Mouse (Mus musculus): ENCODE data around the gene Hexim2. TPM values are rescaled to one million over a fixed set of nuclear protein-coding genes. Genes with fewer than 3 reads are reported as not detected.
A peak's percentile ranks its signal among the peaks of the same experiment; 100 is the strongest.

Gene Hexim2
- polyA plus RNA-seq, 1 experiment from 2014 or later, result 24.2 TPM

DNA sequence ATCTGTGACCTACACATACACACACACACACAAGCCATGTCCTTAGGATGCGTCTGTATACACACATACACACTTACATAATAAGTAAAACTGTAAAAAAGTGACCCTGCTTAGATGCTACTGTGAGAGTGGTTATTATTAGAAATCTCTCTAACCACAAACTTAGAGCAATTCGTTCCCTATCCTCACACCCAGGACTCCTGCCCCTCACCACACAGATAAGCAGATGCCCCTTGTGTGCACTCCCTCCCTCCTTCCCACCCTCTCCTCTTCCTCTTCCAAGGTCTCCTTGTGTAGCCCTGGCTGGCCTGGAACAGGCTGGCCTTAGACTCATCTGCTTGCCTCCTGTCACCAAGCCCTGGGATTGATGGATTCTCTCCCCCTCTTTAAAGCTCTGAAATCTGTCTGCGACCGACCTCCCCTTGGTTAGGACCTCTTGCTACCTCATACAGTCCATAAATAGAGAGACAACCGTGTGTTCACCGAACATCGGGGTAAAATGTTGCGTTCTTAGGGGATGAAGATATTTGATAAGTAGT, 3.9 kb downstream of the Hexim2 start:
- ATAC-seq (ENCODE audit: low FRiP score), result no peak

DNA sequence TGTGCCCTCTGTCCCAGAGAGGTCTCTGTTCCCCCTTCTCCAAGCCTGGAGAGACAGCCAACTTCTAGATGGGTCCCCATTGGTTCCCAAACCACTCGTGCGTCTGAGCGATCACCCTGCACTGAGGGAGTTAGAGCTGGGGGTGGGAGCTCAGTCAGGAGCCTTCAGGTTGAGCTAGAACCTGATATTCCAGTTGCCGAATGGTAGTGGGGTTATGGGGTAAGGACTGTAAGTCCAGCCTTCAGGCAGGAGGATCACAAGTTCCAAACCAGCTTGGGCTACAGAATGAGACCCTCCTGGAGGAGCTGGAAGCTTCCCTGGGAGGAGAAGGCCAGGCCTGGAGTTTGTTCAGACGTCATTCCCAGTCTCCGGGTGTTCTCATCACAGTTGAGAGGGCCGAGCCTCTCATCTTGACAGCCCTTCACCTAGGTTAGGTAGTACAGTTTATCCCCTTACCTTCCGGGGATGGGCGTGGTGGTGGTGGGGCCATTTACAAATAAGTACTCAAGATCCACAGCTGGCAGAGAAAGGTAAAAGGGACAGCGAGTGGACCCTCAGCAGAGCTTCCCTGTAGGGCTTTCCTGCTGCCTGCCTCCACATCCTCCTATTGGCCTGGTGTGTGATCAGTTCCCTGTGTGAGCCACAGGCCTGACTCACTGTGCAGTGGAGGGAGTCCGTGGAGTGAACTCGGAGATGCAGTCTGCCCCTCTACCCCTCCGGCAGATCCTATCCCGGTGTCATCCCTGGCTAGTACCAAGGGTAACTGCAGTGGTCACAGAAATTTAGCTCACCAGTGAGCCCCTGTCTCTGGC, 7.9 kb downstream of the Hexim2 start:
- Histone ChIP-seq H3K27me3 (ENCODE audit: control insufficient read depth, insufficient read depth, low read length) (no peaks in the 10 kb centered on the region), H3K9me3 (ENCODE audit: control insufficient read depth, low read length) (no peaks in the 10 kb centered on the region), H3K36me3 (replicated peaks; ENCODE audit: control insufficient read depth, insufficient read depth) (peaks cover 19% of the 10 kb centered on the region), H3K4me2 (replicated peaks) (no peak overlapping the region), H3K4me1 (replicated peaks; ENCODE audit: control insufficient read depth, insufficient read depth, low read length) (peaks cover 33% of the 10 kb centered on the region), H3K4me3 (replicated peaks; ENCODE audit: low read length) (no peak overlapping the region), H3K27ac (peak overlapping the region; percentile 51; the same call in 1 of the 2 replicates), H3K9ac (no peak overlapping the region)
- WGBS, result 88% methylated on average over 14 of the region's 14 CpGs
- DNase-seq (ENCODE audit: low spot score) (no peak), ATAC-seq (ENCODE audit: low FRiP score) (no peak)

More for the DNA sequence above, 3.9 kb downstream of the Hexim2 start:
- H3K9me3 ChIP-seq (ENCODE audit: control insufficient read depth, low read length), result no peaks in the 10 kb centered on the region
- peaks cover 19% of the 10 kb centered on the region for H3K36me3 ChIP-seq (replicated peaks; ENCODE audit: control insufficient read depth, insufficient read depth)
- no peak overlapping the region for H3K4me2 ChIP-seq (replicated peaks)
- H3K9ac ChIP-seq, result no peak overlapping the region
- WGBS, result 91% methylated on average over 8 of the region's 8 CpGs
- H3K4me3 ChIP-seq (replicated peaks; ENCODE audit: low read length), result no peak overlapping the region
- H3K27me3 ChIP-seq (ENCODE audit: control insufficient read depth, insufficient read depth, low read length), result no peaks in the 10 kb centered on the region
- DNase-seq (ENCODE audit: low spot score), result no peak
- no peak overlapping the region for H3K27ac ChIP-seq
- H3K4me1 ChIP-seq (replicated peaks; ENCODE audit: control insufficient read depth, insufficient read depth, low read length), result peaks cover 29% of the 10 kb centered on the region

DNA sequence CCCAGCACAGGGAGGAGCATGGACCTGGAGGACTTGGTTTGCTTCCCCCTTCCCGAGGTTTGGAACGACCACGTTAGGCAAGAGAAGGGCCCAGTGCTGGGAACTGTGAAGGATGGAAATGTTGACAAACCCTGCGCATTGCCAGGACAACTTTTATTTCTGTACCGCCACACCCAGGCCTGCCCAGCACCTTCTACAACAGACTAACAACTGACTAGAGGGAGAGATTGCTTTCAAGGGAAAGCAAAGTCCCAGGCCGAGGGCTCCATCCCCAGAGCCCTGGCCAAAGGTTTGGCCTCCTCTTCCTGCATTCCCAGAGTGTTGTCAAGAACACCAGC, 8.5 kb downstream of the Hexim2 start:
- Histone ChIP-seq H3K4me3 (replicated peaks; ENCODE audit: low read length) (no peak overlapping the region), H3K36me3 (replicated peaks; ENCODE audit: control insufficient read depth, insufficient read depth) (peaks cover 19% of the 10 kb centered on the region), H3K27me3 (ENCODE audit: control insufficient read depth, insufficient read depth, low read length) (no peaks in the 10 kb centered on the region), H3K4me1 (replicated peaks; ENCODE audit: control insufficient read depth, insufficient read depth, low read length) (peaks cover 28% of the 10 kb centered on the region), H3K9ac (peak overlapping the region; percentile 6; the same call in 1 of the 2 replicates), H3K4me2 (replicated peaks) (no peak overlapping the region), H3K9me3 (ENCODE audit: control insufficient read depth, low read length) (no peaks in the 10 kb centered on the region), H3K27ac (peak overlapping the region; percentile 51; the same call in 1 of the 2 replicates)
- 60% methylated on average over 6 of the region's 6 CpGs for WGBS
- no peak for DNase-seq (ENCODE audit: low spot score)
- no peak for ATAC-seq (ENCODE audit: low FRiP score)

DNA sequence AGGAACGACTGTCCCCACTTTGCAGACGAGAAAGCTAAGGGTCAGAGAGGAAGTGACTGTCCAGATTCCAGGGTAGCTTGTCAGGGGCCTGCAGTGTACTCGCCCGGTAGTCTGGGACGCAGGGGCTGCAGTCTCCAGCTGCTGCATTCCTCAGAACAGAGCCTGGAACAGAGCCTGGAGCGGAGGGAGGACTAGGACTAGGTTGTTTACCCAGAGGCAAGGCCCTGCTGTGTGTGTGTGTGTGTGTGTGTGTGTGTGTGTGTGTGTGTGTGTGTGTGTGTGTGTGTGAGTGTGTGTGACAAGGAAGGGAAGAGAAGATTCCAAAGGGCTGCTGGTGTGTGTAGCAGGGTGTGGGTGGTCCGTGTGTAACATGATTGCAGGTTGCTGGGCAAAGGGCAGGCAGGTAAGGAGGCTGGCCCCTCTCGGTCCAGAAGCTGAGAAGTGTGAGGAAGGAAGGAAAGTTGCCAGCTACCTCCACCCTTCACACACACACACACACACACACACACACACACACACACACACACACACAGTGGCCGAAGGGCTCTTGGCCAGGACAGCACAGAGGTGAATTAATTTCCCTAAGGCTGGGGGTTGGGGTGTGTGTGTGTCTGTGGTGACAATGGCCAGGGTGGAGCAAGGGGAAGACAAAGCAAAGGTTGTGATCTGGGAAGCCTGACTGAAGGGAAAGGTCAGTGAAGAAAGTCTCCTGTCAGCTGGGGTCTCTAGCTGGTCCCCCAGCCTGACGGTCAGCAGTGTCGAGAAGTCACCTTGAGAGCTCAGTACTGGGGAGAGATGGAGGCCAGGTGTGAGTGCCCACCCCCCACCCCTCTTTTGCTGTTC, 9.1 kb downstream of the Hexim2 start:
- Histone ChIP-seq H3K9me3 (ENCODE audit: control insufficient read depth, low read length) (no peaks in the 10 kb centered on the region), H3K9ac (peak overlapping the region; percentile 6; the same call in 1 of the 2 replicates), H3K4me3 (replicated peaks; ENCODE audit: low read length) (no peak overlapping the region), H3K27ac (peak overlapping the region; percentile 73), H3K4me2 (replicated peaks) (peak overlapping the region; percentile 61; the same call in 1 of the 2 replicates), H3K4me1 (replicated peaks; ENCODE audit: control insufficient read depth, insufficient read depth, low read length) (peaks cover 24% of the 10 kb centered on the region), H3K27me3 (ENCODE audit: control insufficient read depth, insufficient read depth, low read length) (no peaks in the 10 kb centered on the region), H3K36me3 (replicated peaks; ENCODE audit: control insufficient read depth, insufficient read depth) (peaks cover 19% of the 10 kb centered on the region)
- DNase-seq (ENCODE audit: low spot score) (no peak), ATAC-seq (ENCODE audit: low FRiP score) (no peak)
- WGBS, result 23% methylated on average over 11 of the region's 11 CpGs

DNA sequence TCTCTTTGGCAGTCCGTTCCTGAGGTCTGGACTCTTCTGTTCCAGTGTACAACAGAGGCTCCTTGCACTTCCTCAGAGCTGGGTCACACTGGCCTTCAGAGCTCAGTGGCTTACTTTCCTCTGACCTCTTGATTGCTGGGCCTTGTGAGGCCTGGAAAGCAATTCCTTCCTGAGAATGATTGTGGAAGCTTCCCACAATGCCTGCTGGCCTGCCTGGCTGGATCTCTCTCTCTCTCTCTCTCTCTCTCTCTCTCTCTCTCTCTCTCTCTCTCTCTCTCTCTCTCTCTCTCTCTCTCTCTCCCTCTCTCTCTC, 9.7 kb downstream of the Hexim2 start:
- Histone ChIP-seq H3K4me2 (replicated peaks) (peak overlapping the region; percentile 61), H3K4me3 (replicated peaks; ENCODE audit: low read length) (no peak overlapping the region), H3K36me3 (replicated peaks; ENCODE audit: control insufficient read depth, insufficient read depth) (peaks cover 19% of the 10 kb centered on the region), H3K9me3 (ENCODE audit: control insufficient read depth, low read length) (no peaks in the 10 kb centered on the region), H3K9ac (no peak overlapping the region), H3K27me3 (ENCODE audit: control insufficient read depth, insufficient read depth, low read length) (no peaks in the 10 kb centered on the region), H3K4me1 (replicated peaks; ENCODE audit: control insufficient read depth, insufficient read depth, low read length) (peaks cover 24% of the 10 kb centered on the region), H3K27ac (peak overlapping the region; percentile 92)
- WGBS, result 17% methylated on average over 1 of the region's 1 CpGs
- ATAC-seq (ENCODE audit: low FRiP score), result no peak
- no peak for DNase-seq (ENCODE audit: low spot score)

DNA sequence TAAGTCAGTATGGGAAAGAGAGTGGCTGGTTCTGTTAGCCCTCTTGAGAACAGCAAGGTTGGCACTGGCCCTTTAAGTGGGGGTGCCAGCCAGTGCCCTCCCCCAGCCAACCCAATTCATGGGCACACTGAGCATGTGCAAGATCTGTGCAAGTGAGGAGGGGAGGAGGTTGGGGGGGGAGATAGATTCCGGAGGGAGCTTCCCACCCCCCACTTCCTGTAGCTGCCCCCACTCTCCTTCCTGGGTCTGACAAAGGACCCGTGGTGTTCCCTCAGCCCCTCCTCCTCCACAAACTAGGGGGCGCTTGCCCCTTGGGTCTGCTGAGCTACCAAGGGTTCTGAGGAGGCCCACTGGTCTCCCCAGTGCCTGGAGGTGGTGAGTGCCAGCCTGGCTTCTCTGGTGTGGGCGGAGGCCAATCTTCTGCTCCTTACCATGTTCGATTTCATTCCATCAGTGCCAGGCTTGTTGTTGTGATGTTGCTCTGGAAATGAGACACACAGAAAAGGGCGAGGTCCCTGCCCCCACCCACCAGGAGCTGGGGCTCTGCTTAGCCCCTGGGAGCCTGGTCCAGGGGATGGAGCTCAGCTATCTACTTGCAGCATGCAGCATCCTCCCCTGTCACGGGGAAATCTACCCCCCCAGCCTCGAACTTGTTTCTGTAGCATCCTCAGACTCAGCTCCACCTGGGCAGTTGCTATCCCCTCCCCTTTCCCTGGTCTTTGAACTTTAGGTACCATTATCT, 10.4 kb downstream of the Hexim2 start:
- peak overlapping the region; percentile 92 for H3K27ac ChIP-seq
- peak overlapping the region; percentile 25 for H3K4me3 ChIP-seq (replicated peaks; ENCODE audit: low read length)
- peak; percentile 93 for ATAC-seq (ENCODE audit: low FRiP score)
- peak; percentile 80 for DNase-seq (ENCODE audit: low spot score)
- H3K4me1 ChIP-seq (replicated peaks; ENCODE audit: control insufficient read depth, insufficient read depth, low read length), result peaks cover 24% of the 10 kb centered on the region
- peak overlapping the region; percentile 58 for H3K9ac ChIP-seq
- no peaks in the 10 kb centered on the region for H3K27me3 ChIP-seq (ENCODE audit: control insufficient read depth, insufficient read depth, low read length)
- H3K36me3 ChIP-seq (replicated peaks; ENCODE audit: control insufficient read depth, insufficient read depth), result peaks cover 19% of the 10 kb centered on the region
- no peaks in the 10 kb centered on the region for H3K9me3 ChIP-seq (ENCODE audit: control insufficient read depth, low read length)
- WGBS, result 20% methylated on average over 8 of the region's 8 CpGs
- peak overlapping the region; percentile 61 for H3K4me2 ChIP-seq (replicated peaks)

DNA sequence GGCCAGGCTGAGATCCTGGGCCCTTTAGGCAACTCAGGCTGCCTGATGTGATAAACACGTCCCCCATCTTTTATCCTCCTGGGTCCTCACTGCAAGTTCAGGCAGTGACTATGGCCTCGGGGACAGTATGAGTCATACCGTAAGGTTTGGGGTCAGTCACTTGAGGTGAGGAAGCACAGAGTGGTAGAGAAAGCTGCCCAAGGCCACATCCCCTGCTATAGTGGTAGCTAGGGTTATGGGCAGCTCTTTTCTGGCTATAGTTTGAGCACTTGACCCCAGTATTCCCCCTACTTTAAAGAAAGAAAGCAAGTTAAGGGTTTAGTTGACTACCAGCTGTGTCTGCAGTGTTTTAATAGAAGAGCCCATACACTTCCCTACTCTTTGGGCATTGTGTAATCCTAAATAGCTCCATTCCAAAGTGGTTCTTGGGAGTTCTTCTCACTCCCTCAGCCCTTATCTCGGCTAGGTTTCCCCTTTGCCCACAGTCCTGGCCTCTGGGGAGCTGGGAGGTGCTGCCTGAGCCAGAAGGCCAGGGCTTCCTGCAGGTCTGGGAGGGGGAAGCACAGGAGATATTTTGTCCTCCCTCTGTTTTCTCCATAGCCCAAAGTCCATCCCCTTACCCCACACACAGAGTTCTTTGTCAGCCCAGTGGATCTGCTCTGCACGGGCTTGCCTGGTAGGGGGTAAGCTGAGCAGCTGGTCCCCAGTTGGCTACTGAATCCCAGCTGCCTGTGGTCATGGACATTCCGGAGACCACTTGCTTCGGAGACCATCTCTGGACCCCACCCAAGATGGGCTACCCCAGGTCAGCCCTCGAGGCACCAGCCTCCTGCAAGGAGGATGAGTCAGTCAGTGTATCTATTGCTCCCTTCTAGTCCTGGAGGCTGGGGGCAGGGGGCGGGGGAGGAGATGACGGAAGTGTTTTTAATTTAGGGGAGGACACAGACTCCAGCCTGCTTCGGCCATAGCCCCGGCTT, 12.4 kb downstream of the Hexim2 start:
- Histone ChIP-seq H3K9ac (no peak overlapping the region), H3K4me3 (replicated peaks; ENCODE audit: low read length) (no peak overlapping the region), H3K36me3 (replicated peaks; ENCODE audit: control insufficient read depth, insufficient read depth) (peaks cover 7% of the 10 kb centered on the region), H3K4me2 (replicated peaks) (no peak overlapping the region), H3K4me1 (replicated peaks; ENCODE audit: control insufficient read depth, insufficient read depth, low read length) (peaks cover 24% of the 10 kb centered on the region), H3K27me3 (ENCODE audit: control insufficient read depth, insufficient read depth, low read length) (no peaks in the 10 kb centered on the region), H3K9me3 (ENCODE audit: control insufficient read depth, low read length) (no peaks in the 10 kb centered on the region), H3K27ac (no peak overlapping the region)
- no peak for DNase-seq (ENCODE audit: low spot score)
- ATAC-seq (ENCODE audit: low FRiP score), result no peak
- 37% methylated on average over 12 of the region's 12 CpGs for WGBS

DNA sequence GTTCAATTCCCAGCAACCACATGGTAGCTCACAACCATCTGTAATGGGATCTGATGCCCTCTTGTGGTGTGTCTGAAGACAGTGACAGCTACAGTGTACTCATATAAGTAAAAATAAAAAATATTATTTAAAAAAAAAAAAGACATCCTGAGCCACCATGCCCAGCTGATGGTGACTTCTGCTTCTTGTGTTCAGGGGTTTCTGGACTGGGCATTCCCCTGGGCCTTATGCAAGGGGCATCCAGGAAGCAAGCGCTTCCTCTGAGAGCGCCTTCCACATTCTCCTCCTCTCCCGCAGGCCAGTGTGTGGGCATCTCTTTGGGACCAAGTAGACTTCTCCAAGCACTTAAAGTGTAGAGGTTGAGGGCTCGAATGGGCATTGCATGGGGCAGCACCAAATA, 14.2 kb downstream of the Hexim2 start:
- 88% methylated on average over 4 of the region's 4 CpGs for WGBS
- Histone ChIP-seq H3K4me1 (replicated peaks; ENCODE audit: control insufficient read depth, insufficient read depth, low read length) (peaks cover 22% of the 10 kb centered on the region), H3K36me3 (replicated peaks; ENCODE audit: control insufficient read depth, insufficient read depth) (no peaks in the 10 kb centered on the region), H3K9me3 (ENCODE audit: control insufficient read depth, low read length) (no peaks in the 10 kb centered on the region), H3K27ac (no peak overlapping the region), H3K4me2 (replicated peaks) (no peak overlapping the region), H3K9ac (no peak overlapping the region), H3K27me3 (ENCODE audit: control insufficient read depth, insufficient read depth, low read length) (no peaks in the 10 kb centered on the region), H3K4me3 (replicated peaks; ENCODE audit: low read length) (no peak overlapping the region)
- no peak for DNase-seq (ENCODE audit: low spot score)
- no peak for ATAC-seq (ENCODE audit: low FRiP score)

All from hindbrain, embryonic 14.5 days (tissue).